Mouse (Mus musculus) granulocyte monocyte progenitor cell, adult 5-6 weeks (primary cell): ENCODE results near the gene Arhgef25. TPM values are rescaled to one million over a fixed set of nuclear protein-coding genes. Genes with fewer than 3 reads are reported as not detected.

Experiments
- ATAC-seq: replicated peaks from 2 replicates; pipeline ENCODE4 v1.8.0; 2016; ENCODE audit warnings: mild to moderate bottlenecking, moderate TSS enrichment, inconsistent platforms; ENCODE audit not compliant: poor library complexity, severe bottlenecking
- total RNA-seq, 2 experiments: library from RNA; stranded (forward) in 1 of 2; stranded (reverse) in 1 of 2; fragments of 200-712, 200-1000 nt in 1 of 2; fragments of >200 nt in 1 of 2; fragmentation: Nextera tagmentation in 1 of 2; gene quantifications; 2 replicates each; pipeline ENCODE4 v1.2.3; 2014 to 2017

Gene Arhgef25
- total RNA-seq, 2 experiments from 2014 or later, result 0.15 to 3.2 TPM

GRCm38 (mm10) chr10:127188465-127189115, 1.3 kb downstream of the Arhgef25 start:
- ATAC-seq, result peak; percentile 13; the same call in 1 of the 2 replicates

DNA sequence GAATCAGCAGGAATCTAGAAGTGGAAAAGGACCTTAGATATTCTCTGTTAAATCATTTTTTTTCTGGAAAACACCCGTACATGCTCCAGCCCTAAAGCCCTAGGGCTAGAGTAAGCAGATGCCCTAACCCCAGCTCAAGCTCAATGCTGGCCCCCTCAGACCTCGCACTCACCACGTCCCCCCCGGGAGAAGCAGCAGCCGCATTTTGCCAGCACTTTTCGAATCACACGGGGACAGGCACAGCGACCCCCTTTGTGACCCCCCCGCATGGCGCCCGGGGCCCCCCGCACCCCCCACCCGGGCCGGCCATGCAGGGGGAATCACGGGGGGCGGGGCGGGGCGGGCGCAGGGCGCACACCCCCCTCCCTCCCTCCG, 1.8 kb downstream of the Arhgef25 start:
- ATAC-seq, result no peak

DNA sequence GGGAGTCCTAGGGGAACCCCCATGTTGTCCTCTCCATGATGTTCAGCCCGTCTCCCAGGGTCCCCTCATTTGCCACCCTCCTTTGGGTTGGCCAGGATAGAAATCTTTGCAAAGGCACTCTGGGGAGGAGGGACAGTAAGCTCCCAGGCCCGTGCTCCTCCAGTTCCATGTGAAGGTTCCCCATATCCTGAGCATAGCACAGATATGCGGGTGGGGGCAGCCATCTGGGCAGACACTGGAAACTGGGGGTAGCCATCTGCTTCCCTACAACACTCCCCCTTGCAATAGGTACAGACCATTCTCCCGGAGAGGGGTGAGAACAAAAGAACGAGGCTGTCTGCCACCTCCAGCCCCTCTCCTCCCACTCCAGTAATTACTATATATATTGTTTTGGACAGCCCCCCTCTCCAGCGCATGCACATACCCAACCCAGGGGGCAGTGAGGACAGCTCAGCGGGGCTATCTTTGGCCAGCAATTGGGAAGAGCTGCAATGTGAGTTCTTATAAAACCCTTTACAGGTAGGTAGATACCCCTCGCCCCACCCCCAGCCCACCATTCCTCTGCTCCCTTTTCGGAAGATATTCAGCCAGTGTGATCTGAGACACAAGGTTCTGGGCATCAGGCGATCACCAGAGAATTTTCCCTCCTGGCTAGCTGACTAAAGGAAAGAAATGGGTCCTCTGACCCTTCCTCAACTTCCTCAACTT, 2.4 kb downstream of the Arhgef25 start:
- ATAC-seq, result no peak

DNA sequence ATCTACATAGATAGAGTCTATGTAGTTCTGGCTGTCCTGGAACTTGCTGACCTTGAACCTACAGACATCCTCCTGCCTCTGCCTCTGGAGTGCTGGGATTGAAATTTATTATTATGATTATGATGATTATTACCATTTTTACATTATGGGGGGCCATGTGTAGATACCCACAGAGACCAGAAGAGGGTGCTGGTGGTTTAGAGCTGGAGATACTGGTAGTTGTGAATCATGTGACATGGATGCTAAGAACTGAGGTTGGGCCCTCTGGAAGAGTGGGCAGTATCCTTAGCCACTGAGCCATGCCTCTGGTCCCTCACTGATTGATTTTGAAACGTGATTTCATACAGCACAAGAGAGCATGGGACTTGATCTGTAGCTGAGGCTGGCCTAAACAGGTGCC, 3.4 kb downstream of the Arhgef25 start:
- ATAC-seq, result no peak

DNA sequence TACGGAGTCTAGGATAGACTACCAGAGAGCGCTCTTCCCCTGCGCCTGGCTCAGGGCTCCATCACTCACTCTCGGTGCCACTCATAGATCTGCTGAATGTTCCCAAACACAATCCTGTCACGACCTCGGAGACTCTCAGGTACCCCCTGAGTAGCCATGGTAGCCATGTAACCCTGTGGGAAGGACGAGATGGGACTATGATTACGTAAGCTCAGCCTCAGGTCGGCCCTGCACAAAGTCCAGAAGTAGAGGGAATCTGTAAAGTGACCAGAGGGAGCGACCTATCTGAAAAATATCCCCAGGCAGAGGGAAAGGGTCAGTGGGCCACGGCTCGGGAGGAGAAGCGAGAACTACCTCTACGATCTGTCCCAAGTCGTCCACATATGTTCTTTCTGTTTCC, 4.4 kb downstream of the Arhgef25 start:
- no peak for ATAC-seq

DNA sequence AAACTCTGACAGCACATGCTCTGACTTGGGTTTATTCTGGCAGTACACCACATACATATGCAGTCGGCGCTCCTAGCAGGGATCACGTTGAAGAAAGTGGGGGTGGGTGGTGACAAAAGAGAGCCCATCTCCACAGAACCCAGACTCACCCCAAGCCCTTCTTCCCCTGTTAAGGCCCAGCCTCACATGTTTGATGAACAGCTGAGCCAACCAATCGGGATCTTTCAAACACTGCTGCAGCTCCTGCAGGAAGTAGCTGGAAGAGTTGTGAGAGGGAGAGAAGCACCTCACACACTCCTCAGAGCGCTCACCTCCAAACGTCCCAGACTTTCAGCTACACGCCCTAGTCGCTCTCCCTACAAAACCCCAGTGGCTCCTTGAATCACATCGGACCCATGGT, 4.8 kb downstream of the Arhgef25 start:
- ATAC-seq, result no peak

DNA sequence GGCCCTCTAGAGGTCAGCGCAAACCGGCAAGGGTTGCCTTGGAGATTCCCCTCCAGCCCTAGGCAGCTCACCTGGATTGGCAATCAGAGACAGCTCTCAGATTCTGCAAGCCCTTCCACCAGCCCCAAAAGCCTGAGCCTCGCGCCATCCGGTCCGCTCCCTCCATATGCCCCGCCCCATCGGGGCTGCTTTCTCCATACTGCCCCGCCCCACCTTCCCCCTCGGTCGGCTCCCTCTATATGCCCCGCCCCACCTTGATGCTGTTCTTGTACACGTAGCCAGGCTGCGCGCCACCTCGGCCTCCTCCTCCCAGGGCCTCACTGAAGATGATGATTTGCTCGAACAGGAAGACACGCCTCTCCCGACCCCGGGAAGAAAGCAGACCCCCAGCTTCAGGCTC, 6.1 kb downstream of the Arhgef25 start:
- ATAC-seq, result 0 out of 2 replicates have a peak, but pooled peaks have one; percentile 9

DNA sequence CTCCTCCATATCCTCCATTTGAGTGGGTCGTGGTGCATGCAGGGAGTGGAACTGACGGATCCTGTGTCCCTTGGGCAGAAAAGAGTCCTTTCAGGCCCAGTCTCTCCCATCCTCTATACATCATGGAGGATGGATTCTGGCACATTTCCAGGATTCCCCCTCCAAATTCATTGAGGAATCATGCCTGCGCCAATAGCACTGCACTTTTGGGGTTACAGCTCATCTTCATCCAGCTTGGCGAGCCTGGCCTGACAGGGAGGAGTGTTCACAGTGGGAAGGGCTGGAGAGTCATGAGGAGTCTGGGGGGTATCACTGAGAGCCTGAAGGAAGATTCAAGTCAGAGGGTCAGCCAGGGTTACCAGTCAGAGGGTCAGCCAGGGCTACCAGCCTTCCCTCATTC, 7.3 kb downstream of the Arhgef25 start:
- no peak for ATAC-seq

DNA sequence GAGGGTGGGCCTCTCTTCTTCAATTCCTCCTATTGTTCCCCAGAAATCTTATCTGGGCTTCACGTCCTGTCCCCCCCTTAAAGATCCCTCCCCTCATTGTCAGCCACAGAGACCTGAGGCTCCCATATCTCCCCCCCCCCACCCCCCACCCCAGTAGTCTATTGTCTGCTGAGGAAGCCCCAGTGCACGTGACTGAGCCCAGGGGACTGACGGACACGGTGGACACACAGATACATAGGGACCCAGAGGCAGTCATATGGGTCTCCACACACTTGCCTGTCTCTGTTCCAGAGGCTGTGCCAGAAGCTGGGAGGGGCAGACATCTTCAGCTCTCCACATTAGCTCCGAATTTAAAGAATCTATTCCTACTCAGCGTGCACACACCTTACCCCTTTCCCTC, 8.3 kb downstream of the Arhgef25 start:
- ATAC-seq, result no peak

- ATAC-seq, result no peak
Measured at GRCm38 (mm10) chr10:127180695-127181047, 9.2 kb downstream of the Arhgef25 start.

- 0 out of 2 replicates have a peak, but pooled peaks have one; percentile 3 for ATAC-seq
Measured at GRCm38 (mm10) chr10:127179871-127180694, 9.8 kb downstream of the Arhgef25 start, which contains the start of gene Slc26a10. Gene Slc26a10, minus strand, starts transcription at chr10:127180645.

DNA sequence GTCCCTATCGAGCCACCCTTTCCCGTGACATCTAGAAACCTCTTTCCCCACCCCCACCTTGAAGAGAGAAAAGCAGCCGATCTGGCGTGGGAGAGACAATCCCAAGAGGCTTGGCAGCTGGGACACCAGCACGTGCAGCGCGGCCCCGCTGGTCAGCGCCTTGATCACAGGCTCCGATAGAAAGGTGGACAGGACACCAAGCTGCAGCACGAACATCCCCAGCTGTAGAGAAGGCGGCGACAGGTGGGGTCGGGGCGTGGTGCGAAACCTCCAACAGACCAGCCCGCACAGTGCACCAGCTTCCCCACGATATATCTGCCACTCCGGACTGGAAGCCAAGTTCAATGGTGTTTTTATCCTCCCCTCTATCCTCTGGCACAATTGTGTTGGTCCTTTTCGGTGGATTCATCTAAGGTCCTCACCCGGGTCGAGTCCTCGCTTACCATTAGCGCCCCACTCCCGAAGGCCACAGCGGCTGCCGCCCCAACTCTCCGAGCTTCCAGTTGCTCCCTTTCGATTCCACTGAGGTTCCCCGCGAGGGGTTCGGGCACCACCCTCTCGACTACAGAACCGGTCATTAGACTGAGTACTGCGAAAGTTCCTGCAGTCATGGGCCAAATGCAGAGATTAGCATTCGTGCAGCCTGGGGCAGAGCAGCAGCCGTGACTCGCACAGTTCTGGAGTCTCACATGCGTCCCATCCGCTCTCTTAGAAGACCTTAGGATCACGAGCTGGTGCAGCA, 11.4 kb downstream of the Arhgef25 start:
- 0 out of 2 replicates have a peak, but pooled peaks have one; percentile 5 for ATAC-seq

GRCm38 (mm10) chr10:127177719-127178118, 12.2 kb downstream of the Arhgef25 start:
- peak; percentile 71 for ATAC-seq

DNA sequence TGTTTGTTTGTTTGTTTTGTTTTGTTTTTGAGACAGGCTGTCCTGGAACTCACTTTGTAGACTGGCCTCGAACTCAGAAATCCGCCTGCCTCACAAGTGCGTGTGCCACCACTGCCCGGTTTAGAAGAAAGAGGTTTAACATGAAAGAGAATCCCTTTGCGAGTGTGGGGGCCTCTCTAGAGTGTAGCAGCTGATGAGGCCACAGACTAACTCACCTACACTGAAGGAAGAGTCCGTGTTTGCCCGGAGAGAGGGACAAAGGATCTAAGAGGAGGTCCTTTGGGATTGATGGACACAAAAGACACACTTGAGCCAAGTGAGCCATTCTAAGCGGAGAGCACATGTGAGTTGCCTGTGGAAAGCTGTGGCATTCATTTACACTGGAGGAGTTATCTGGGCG, 12.6 kb downstream of the Arhgef25 start:
- no peak for ATAC-seq

- no peak for ATAC-seq
Measured at GRCm38 (mm10) chr10:127176756-127177155, 13.1 kb downstream of the Arhgef25 start.

DNA sequence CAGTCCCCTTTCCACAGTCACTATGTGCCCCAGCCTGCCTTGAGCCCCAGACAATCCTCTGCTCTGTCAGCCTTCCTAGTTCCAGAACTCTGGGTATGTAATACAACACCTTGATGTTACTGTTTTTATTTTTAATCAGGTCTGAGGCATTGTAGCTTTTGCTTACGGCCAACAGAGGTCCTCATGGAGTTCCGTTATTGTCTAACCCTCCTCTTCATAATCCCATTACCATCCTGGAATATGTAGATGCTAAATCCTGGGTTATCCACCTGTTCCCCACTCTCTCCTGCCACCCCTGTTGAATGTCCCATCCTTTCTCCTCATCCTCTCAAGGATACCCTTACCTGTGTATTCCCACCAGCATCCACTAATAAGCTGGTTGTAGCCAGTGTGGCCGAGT, 13.7 kb downstream of the Arhgef25 start:
- ATAC-seq, result no peak

DNA sequence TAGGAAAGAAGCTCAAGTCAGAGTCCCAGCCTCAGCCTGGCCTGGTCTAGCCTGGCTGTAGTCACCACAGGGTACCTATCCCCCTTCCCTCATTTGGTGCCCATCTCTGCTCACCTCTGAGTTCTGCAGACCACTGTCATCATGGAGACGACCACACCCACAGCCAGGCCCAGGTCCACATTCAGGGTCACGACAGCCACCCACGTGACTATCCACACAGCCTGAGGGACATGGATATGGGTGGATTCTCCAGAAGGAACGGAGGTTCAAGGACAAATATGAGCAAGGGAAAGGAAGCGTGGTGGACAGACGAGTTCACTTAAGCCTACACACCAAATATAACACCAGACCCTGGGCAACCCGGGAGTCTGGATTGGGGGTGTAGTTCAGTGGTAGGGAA, 15.7 kb downstream of the Arhgef25 start:
- no peak for ATAC-seq

DNA sequence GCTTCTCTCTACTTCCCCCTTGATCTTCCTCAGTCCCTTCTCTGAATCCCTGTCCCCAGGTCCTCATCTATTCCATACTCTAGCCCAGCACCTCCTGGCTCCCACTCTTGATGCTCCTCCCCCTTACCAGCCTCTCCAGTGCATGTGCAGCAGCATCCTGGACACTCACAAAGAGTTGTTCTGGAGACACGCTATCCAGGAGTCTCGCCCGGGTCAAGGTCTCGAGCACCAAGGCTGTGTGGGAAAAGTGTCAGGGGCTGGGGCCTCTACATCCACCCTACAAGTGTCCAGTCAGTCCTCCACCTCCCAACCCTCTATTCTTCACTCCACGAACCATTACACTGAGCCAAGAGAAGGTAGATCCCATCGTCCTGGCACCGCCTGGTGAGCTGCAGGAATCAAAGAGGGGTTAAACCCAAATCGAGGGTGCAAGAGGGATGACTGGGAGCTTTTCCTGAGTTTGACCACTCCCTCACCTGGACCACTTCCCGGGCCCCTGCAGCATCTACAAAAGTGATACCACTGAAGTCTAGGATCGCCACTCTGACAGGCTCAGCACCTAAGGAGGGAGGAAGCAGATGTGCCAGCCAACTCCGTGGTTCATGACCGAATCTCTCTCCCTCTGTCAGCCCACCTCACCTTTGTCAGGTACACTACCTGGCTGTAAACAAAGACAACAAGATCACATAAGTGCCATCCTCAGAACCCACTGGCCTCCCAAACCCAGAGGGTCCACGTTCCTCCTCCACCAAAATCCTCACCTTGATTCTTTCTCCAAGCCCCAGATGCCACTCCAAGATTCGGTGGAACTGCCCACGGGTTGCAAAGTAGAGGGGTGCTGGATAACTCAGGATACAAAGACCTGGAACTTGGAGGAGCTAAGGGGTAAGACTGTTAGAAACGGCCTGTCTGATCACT, 16.5 kb downstream of the Arhgef25 start:
- ATAC-seq, result no peak

DNA sequence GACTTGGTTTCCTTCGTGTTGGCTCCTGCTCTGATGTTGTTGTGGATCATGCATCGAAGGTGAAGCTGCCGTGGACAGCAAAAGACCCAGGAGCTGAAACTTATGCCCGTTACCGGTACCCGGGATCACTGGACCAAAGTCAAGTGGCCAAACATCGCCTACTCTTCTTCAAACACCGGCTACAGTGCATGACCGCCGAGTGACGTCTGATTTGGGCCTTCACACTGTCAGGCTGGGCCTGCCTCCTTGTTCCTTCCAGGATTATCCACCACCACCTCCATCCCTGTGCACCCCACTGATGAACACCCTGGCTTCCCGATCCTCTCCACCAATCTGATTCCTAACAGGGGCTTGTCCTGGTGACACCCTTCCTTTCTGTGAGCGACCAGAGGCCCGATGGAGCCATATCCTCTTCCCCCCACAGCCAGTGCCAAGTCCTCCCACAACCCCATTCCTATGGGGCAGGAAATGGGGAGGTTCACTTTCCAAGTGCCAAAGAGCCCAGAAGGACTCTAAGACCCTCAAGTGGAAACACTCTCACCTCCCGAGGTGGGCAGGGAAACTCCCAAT, 18.2 kb downstream of the Arhgef25 start:
- no peak for ATAC-seq
